Mouse (Mus musculus) Patski (cell line): ENCODE results near the gene Gpr176. TPM values are rescaled to one million over a fixed set of nuclear protein-coding genes. Genes with fewer than 3 reads are reported as not detected.
"Not testable (repeated sequence)": the region's sequence is repeated elsewhere in the genome, so short reads cannot be mapped to it uniquely, and the experiment has no call there.

Experiments
- ATAC-seq: fragments of 100-300 bp; one replicate; pipeline ENCODE4 v1.8.0; 2021
- CTCF ChIA-PET: fragments of 350-600 bp; sonication (Branson Sonifier 250); formaldehyde crosslinking; loops from one replicate; lab custom pipeline; 2022; ENCODE audit warnings: inconsistent platforms; lab: Charles Lee
- POLR2A ChIA-PET: fragments of 350-600 bp; sonication (Branson Sonifier 250); formaldehyde crosslinking; loops from one replicate; lab custom pipeline; 2022; ENCODE audit warnings: antibody characterized with exemption, inconsistent platforms; lab: Charles Lee
- DNase-seq: peaks from one replicate; pipeline ENCODE4 v3.0.0-alpha.2; 2011; ENCODE audit warnings: low read depth, low spot score
- H3K27me3 ChIP-seq: fragments of 371-371 bp; one replicate; pipeline ENCODE4 v1.5.1; 2021
- CTCF ChIP-seq: fragments of 100-300 bp; IDR thresholded peaks from one replicate; pipeline ENCODE4 v1.5.1; 2021
- in situ Hi-C: fragments of 300-500 bp; cut with MboI; formaldehyde crosslinking; loops from 3 replicates; pipeline ENCODE4 v1.11.1; 2018; ENCODE audit warnings: low pct_unique_long_range_greater_than_20kb, mixed read lengths
- polyA plus RNA-seq: library from polyadenylated mRNA; unstranded; gene quantifications from one replicate; pipeline ENCODE4 v1.2.3, GENCODE M21; 2021

The Gpr176 gene
- polyA plus RNA-seq, 1 experiment from 2014 or later: 0.03 TPM

DNA sequence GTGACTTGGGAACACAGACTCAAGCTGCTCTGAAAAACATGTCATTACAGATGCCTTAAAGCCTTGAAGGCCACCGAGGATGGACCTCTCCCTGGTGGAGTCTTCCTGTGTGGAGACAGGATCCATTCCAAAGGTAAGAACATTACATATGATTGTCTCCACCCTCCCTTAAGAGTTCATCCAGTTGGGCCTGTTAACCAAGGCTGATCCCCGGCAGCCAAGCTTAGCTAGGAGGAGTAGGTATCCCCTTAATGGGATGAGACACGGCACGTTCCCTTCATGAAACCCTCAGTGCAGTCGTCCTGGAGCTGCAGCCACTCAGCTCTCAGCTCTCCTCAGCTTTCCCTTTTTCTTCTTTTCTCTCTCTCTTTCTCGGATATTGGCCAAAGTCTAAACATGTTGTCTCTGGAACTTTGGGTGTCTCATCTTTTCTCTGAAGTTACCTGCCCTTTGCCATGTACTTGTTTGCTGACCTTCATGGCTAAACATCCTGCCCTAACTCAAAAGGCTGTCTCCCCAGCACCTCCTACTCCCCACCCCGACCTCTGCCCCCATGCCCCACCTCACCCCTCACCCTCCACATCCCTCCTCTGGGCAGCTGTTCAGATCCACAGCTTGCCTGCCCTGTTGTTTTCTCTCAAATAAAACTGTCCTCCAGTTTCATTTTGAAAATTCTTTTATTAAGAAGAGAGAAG, 67.2 kb downstream of the Gpr176 start:
- ATAC-seq: no peak
- ChIA-PET CTCF (no interaction called here), POLR2A (interaction anchor here (0.7 kb wide), 1 partner anchor 31 kb away, joined by 3 read pairs; no protein-coding TSS in a partner anchor)
- DNase-seq: no peak
- no peak for TF ChIP-seq CTCF
- H3K27me3 ChIP-seq: no peaks in the 10 kb centered on the region
- in situ Hi-C loops: no loop called here

GRCm38 (mm10) chr2:118303456-118303855, 69.8 kb downstream of the Gpr176 start:
- CTCF ChIA-PET: no interaction called here
- TF ChIP-seq CTCF: no peak
- DNase-seq: no peak
- no peak for ATAC-seq
- POLR2A ChIA-PET: no interaction called here
- no peaks in the 10 kb centered on the region for H3K27me3 ChIP-seq
- in situ Hi-C loops: no loop called here

GRCm38 (mm10) chr2:118301656-118302055, 71.6 kb downstream of the Gpr176 start:
- no peak for TF ChIP-seq CTCF
- ChIA-PET CTCF (no interaction called here), POLR2A (no interaction called here)
- ATAC-seq: no peak
- H3K27me3 ChIP-seq: no peaks in the 10 kb centered on the region
- no peak for DNase-seq
- in situ Hi-C loops: no loop called here

DNA sequence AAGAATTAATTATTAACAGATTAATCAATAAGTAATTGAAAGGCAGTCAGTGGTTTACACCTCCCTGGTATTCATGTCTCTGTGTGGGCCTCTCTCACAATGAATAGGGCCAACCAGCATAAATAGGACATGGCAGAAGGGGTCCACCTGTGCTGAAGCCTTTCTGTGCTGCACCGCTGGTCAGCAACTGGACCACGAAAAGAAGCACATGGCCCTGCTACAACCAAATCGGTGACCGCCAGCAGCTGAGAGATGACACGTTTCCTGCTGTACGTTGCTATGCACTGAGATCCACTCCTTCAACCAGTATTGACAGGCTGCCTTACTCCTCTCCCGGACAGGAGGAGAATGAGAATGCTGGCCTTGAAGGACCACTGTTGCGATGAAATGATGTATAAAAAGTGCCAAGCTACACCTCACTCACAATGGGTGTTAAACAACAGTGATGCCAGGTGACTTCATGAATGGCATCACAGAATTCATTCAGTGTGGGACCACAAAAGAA, 72.1 kb downstream of the Gpr176 start:
- ATAC-seq (no peak), DNase-seq (no peak)
- CTCF ChIA-PET: no interaction called here
- H3K27me3 ChIP-seq: no peaks in the 10 kb centered on the region
- POLR2A ChIA-PET: no interaction called here
- no peak for TF ChIP-seq CTCF
- in situ Hi-C loops: no loop called here

DNA sequence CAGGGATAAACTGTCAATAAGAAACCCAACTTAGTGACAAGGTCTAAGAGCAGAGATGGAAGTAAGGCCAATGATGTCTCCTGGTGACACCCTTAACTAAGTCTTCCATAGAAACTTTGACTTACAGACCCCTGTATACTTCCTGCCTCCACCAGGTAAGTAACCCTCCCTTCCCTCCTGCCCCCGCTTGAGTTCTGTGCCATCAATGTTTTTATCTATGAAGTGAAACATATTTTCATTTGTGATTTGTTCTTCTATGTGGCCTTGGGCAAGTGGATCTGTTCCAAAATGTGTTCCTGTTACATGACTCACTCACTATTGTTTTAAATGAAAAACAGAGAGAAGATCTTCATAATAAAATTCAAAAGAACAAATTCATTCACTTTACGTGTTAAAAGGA, 73.2 kb downstream of the Gpr176 start:
- in situ Hi-C loops: no loop called here
- TF ChIP-seq CTCF: no peak
- H3K27me3 ChIP-seq: no peaks in the 10 kb centered on the region
- DNase-seq (no peak), ATAC-seq (no peak)
- CTCF ChIA-PET: interaction anchor here (1.7 kb wide), 1 partner anchor 12 kb away, joined by 4 read pairs; no protein-coding TSS in a partner anchor
- POLR2A ChIA-PET: interaction anchor here (1.6 kb wide), 1 partner anchor 13 kb away, joined by 6 read pairs; no protein-coding TSS in a partner anchor

GRCm38 (mm10) chr2:118298601-118299000, 74.6 kb downstream of the Gpr176 start:
- ChIA-PET CTCF (interaction anchor here (1.3 to 1.7 kb wide), 3 partner anchors 10 to 29 kb away, joined by 3 to 4 read pairs (median 3); no protein-coding TSS in a partner anchor), POLR2A (interaction anchor here (1.6 kb wide), 1 partner anchor 12 kb away, joined by 6 read pairs; no protein-coding TSS in a partner anchor)
- in situ Hi-C loops: no loop called here
- TF ChIP-seq CTCF: no peak
- no peaks in the 10 kb centered on the region for H3K27me3 ChIP-seq
- ATAC-seq (no peak), DNase-seq (no peak)

DNA sequence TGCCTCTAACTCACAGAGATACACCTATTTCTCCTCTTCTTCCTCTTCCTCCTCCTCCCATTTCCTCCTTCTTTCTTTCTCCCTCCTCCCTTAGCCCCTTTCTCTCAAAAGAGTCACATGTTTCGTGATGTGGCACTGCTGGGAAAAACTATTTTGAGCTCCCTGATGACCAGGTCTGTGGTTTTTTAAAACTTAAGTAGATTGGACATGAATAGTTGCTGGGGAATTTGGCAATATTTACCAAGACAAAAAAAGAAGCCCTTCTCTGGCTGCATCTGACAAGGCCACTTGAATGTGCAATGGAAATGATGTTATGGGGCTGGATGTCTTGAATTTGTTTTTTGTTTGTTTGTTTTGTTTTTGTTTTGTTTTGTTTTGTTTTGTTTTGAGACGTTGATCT, 75.3 kb downstream of the Gpr176 start:
- DNase-seq (no peak), ATAC-seq (no peak)
- POLR2A ChIA-PET: no interaction called here
- CTCF ChIA-PET: interaction anchor here (1.3 to 1.7 kb wide), 4 partner anchors 10 to 134 kb away, joined by 3 to 4 read pairs (median 3); no protein-coding TSS in a partner anchor
- in situ Hi-C loops: no loop called here
- no peaks in the 10 kb centered on the region for H3K27me3 ChIP-seq
- no peak for TF ChIP-seq CTCF

GRCm38 (mm10) chr2:118295505-118295904, 77.7 kb downstream of the Gpr176 start:
- no peak for TF ChIP-seq CTCF
- CTCF ChIA-PET: no interaction called here
- in situ Hi-C loops: no loop called here
- POLR2A ChIA-PET: no interaction called here
- no peaks in the 10 kb centered on the region for H3K27me3 ChIP-seq
- DNase-seq (no peak), ATAC-seq (no peak)

DNA sequence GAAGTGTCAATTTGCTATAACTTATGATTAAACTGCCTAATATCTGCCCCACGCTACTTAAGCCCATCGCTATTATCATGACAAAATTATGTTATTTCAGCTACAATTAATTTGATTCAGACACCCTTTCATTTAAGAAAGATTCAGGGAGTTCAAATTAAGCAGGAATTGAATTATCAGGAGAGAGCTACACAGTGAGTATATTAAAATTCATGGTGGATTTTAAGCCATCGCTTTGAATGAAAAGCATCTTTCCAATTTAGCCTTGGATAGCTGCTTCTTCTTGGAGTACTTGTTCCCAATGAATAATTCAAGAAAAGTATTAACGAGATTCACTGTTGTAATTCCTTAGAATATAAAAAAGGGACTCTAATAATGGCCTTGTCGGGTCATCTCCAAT, 79.6 kb downstream of the Gpr176 start:
- H3K27me3 ChIP-seq: no peaks in the 10 kb centered on the region
- in situ Hi-C loops: no loop called here
- ChIA-PET CTCF (interaction anchor here (0.8 to 1.1 kb wide), 2 partner anchors 60 to 98 kb away, joined by 3 to 4 read pairs; no protein-coding TSS in a partner anchor), POLR2A (no interaction called here)
- DNase-seq (no peak), ATAC-seq (no peak)
- no peak for TF ChIP-seq CTCF

DNA sequence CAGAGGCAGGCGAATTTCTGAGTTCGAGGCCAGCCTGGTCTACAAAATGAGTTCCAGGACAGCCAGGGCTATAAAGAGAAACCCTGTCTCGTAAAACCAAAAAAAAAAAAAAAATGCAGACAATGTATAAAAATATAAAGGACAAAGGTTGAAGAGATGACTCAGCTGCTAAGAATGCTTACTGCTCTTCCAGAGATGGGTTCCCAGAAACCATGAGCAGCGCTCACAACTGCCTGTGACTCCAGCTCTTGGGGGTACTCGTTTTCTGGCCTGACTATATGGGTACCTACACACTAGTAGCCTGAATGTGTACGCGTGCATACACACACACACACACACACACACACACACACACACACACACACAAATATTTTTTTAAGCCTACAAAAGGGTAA, 84.2 kb downstream of the Gpr176 start:
- ChIA-PET CTCF (interaction anchor here (1.0 kb wide), 1 partner anchor 96 kb away, joined by 3 read pairs; no protein-coding TSS in a partner anchor), POLR2A (interaction anchor here (0.6 kb wide), 1 partner anchor 199 kb away, joined by 5 read pairs; no protein-coding TSS in a partner anchor)
- in situ Hi-C loops, ATAC-seq, H3K27me3 ChIP-seq, DNase-seq: not testable (repeated sequence)
